Mouse (Mus musculus) spleen, postnatal 4 days (tissue): Measurements from ENCODE around the gene Ap4e1.

ENCODE experiments used
- DNase-seq, 2 experiments: peaks; one replicate each; pipeline ENCODE4 v3.0.0; 2022; ENCODE audit warnings: low spot score in 2 of 2

The Ap4e1 gene

DNA sequence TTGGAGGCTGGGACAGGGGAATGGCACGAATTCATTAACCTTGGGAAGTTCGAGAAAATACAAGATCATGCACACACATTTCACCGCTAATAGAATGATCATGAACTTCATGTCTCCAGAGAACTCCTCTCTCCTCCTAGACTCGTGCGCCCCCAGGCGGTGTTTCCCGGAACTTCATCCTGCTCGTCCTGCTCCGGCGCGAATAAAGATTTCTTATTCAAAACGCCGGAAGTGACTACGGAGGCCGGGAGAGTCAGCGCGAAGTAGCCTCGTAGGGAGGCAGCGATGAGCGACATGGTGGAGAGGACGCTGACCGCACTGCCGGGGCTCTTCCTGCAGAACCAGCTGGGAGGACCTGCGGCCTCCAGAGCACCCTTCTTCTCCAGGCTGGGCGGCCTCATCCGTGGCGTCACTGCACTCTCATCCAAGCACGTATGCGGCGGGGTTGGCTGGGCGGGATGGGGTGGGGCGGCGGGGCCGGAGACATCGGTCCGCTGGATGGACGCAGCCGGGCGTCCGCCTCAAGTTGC lies at the start of gene Ap4e1:
TSS of gene Ap4e1 (plus strand) at position 249 of the 530 bp plus-strand sequence.
- peak; percentile 95 to 100 for DNase-seq

DNA sequence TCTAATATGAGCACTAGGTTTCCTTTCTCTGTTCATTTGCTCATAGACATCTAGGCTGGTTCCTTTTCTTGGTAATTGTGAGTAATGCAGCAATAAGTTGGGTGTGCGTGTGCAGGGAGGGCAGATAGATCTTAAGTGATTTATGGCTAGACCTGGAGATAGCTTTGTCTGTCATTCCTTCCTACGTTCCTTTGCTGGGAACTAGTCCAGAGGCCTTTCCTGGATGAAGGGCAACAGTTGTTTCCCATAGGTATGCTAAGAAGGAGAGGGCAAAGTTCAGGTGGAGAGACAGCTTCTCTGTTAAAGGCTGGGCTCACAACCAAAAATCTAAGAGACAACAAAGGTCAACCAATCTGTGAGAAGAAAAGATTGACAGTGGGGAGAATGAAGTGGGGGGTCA lies 46.8 kb upstream of the Ap4e1 start:
- DNase-seq, result no peak

DNA sequence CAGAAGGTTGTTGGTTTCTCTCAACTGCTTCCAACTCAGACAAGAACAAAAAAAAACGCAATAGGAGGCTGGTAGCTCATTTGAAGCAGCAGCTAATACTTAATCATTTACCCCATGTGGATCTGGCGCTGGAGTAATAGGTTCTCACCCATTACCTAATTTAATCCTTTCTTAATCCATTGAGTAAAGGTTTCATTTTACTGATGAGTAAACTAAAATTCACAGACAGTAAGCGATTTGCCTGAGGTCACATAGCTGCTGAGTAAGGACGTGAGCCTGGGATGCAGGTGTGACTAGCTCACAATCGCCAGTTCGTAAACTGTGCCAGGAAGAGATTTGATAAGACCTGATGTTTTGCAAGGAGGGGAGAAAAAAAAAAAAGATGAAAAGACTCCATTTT lies 31.1 kb upstream of the Ap4e1 start:
- no peak for DNase-seq

DNA sequence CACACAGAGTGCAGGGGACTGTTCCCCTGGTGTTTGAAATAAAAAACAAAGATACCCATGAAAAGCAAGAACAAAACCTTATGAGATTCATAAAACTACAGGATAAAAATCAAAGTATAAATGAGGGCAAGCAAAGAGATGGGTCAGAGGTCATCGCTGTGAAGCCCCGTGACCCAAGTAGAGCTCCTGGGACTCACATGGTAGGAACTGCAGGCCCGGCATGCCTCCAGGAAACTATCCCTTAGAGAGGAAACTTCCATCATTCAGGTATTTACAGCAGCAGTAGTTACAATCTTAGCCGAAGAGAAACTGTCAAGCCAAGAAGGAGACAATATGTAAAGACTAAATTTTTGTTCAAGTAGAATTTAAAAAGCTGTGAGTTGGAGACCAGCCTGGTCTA lies 25.3 kb upstream of the Ap4e1 start:
- no peak for DNase-seq

DNA sequence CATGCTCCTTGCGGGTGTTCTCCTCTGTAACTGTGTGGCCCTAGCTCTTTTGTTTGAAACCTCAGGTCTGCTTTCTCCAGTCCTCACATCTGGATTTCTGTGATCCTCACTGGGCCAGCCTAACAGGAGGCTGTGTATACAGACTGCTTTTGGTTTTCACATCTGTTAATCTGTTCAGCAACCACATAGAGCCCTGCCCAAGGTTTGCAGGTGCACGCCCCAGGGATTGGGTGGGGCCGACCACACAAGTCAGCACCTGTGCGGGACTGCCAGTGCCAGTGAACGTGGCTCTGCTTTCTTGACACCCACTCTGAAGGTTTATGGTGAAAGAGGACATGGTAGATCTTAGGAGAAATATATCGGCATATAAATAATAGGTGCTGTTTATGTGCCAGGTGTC lies 18.6 kb upstream of the Ap4e1 start:
- DNase-seq, result no peak

DNA sequence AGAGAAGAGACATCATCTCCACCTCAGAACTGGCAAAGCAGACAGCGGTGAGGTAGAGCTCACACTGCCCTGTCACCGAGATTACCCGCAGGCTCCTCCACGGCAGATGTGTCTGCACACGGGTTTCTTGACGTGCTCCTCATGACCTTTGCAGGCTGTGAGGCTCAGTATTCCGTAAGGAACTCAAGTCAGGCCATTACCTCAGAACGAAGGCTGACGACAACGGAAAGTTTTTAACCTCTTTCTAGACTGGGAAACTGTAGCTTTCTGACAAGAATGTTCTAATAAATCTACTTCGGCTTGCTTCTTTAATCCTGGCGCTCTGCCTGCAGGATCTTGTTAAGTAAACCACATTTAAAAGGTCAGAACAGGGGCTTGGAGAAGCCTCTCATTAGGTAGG lies 15.8 kb upstream of the Ap4e1 start:
- no peak for DNase-seq

DNA sequence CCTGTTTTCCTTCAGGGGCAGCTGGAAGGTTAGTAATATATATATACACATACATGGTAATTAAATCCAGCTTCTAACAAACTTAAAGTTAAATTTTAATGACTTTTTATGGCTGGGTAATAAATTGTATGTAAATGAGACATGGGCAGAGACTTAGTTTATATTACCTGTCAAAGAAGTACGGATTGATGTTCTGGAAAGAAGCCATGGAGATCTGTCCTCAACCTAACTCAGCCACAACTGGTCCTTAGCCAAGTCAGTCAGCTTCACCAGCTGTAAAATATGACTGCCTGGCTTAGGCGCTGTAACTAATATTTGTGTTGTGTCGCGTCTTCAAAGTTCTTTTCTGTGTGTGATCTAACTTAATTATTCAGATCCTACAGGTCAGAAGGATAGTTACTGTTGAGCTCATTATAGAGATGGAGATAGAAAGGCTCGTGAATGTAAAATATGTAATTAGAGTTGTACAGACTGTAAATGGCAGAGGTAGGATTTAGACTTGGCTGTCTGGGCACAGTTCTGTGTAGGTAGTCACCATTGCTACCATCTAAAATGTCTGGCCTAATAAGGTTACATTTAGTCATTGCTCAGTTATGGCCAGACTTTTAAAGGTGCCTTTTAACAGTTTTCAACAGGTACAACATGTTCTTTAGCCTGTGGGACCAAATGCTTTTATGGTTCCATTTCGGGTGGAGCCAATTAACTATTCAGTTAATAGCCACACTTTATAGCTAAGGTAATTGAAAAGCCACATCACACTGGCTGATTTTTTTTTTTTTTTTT lies 13.9 kb upstream of the Ap4e1 start:
- DNase-seq, result no peak

DNA sequence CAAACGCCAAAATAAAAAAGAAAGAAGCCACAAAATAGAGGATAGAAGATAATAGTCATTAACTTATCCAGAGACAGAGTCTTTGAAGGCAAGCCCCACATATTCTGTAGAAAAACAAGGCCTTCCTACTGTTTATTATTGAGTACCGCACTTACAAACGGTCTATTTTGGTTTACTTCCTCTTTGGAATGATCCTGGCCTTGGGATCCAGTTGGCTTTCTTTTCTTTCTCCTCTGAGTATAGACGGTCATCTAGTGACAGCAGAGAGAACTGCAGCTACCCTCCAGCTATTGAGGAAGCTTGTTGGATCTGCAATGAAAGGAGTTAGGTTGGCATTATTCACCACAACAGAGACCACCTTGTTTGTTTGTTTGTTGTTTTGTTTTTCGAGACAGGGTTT lies 11.8 kb upstream of the Ap4e1 start:
- DNase-seq, result no peak

DNA sequence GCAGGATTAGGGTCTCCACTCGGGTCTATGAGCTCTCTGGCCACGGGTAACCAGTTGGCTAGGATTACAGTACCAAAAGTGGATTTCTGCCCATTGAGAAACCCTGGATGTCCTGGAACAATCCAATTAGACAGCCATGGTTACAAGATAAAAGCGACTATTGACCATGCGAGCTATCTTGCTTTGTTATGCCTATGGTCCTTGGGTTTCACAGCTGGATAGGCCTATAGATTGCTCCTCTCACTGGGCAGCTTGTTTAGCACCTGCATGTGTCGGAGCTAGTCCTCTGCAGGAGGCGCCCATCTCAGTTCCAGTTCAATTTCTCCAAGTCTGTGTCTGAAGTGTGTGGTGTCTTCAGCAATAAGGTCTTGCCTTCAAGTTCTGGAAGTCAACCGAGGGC lies 10.3 kb upstream of the Ap4e1 start:
- DNase-seq, result no peak

DNA sequence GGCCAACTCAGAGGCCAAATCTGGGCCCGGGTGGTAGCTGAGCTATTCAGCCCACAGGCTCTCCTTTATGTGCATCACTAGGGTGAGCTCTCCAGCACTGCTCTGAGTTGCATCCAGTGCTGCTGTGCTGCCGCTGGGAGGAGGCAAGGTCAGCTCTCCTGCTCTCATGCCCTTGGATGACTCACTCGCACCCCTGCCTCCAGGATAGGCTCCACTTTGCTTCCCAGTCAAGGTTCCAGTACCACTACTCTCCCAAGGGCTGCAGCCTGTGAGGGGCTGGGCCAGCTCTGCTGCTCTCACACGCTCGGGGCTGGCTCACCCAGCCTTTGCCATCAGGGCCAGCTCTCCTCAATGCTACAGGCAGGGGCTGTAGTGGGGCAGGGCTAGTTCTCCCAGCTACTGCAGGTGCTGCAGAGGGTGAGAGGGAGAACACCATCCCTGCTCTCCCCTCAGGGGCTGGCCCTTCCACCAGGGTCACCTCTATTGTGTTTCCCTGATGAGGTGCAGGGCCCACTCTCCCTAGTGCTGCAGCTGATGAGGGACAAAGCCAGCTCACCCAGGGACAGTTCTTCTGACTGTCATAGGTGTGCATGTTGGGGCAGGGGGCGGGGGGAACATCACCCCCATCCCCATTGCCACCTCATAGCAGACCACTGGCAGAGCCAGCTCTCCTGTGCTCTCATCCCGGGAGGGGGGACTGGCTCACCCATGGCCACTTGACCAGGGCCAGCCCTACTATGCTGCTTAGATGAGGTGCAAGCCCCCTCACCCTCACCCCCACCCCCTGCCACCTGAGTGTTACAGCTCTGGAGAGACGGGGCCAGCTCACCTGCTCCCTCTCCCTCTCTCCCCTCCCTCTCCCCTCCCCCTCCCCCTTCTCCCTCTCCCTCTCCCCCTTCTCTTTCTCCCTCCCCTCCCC lies 7.9 kb upstream of the Ap4e1 start:
- no peak for DNase-seq

DNA sequence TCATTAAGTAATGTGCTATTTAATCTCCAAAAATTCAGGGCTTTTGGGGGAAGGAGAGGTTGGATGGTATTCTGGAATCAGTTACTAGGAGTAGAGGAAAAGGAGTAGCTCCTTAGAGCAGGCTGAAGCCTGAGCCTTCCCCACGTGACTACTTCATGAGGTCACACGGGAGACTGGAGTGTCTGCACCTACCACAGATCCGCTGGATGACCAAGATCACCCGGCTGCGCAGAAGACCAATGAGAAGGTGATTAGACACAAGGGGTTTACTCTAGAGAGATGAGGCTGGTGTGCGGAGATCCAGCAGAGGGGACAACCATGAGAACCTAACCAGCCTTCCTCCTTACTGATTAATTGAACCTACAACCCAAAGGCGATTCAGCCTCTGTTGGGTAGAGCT lies 4.5 kb upstream of the Ap4e1 start:
- no peak for DNase-seq

DNA sequence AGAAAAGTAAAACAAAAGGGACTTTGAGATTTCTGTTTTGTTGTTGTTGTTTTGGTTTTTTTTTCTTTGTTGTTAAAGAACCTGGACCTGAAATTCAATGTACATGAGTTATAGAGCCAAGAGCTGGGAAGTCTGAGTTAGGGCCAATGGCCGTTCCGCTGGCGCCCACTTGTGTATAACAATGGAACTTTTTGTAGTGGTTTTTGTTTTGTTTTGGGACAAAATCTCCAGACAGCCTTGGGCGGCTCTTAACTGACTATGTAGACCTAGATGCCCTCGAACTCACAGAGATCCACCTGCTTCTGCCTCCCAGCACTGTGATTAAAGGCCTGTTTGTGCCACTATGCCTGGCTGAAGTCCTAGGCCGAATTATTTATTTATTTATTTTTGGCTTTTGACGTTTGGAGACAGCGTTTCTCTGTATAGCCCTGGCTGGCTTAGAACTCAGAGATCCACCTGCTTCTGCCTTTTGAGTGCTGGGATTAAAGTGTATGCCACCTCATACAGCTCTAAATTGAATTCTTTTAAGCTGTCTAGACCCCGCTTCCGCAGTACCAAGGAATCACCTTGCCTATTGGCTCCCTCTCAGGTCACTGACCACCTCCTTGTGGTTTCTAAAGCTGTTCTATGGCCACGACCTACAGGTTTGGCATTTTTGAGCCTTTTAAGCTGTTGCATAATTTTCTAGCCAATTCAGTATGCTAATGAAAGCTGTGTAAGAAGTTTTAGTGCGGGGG lies 1.7 kb upstream of the Ap4e1 start:
- DNase-seq, result peak; percentile 56 to 78

DNA sequence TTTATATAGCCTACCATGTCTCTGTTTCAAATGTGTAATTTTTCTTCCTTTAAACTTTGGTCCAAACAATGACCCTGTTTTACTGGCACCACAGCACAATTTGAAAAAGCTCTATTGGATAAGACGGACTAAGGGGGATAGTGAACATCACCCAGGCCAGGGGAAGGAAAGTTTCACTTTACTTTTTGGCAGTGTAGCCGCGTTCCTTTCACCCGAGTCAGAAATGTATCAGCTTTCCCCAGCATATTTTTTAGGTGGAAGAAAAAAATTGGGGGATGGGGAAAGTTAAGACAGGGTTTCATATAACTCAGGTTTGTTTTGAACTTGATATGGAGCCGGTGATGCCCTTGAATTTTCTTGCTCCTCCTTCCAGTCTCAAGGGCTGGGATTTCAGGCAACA lies 1.0 kb upstream of the Ap4e1 start:
- no peak for DNase-seq

DNA sequence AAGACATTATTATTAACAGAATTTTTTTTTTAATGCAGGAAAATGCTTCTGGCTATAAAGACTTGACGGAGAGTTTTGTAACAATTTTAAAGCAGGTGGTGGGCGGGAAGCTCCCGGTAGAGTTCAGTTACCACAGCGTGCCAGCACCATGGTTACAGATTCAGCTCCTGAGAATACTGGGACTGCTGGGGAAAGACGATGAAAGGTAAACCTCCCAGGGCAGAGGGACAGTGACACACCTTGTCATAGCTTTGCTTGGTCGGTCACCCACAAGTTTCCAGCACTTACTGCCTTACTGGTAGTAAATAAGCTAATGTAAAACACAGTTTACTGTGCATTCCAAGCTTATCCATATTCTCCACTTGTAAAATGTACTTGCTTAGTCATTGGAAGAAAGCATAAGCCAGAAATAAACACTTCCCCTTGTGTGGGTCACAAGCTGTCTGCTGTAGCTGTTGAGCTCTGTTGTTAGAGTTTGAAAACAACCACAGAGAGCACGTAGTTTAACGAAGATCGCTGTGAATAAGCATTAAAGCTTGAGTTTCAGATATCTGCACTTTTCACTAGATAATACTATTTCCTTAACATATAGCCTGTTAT lies 26.6 kb downstream of the Ap4e1 start:
- no peak for DNase-seq

DNA sequence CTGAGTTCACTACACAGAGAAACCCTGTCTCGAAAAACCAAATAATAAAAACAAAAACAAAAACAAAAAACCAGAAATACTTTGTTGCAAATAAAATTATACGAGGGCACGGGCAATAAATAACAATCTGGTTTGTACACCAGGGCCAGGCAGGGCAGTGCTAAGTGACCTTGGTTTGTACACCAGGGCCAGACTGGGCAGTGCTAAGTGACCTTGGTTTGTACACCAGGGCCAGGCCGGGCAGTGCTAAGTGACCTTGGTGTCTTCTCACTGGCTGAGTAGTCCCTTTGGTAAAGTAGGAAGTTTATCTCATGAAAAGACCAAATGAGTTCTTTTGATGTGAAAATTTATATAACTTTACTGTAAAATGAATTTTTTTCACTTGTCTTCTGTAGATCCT lies 28.8 kb downstream of the Ap4e1 start:
- DNase-seq, result no peak

DNA sequence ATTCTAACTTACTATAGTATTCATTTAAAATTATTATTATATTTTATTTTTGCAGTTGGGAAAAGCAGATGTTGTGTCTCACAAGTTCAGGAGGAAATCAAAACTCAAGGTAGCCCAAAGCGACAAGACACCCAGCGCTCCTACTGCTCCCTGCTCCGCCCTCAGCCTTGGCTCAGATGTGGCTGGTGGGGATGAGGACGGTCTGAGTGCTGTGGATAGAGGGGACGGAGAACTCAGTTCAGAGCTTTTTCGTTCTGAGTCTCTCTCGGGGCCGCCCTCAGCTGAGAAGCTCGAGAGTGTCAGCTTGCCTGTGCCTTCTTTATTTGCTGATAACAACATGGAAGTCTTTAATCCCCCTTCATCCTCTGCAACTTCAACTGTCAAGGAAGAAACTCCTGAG lies 53.0 kb downstream of the Ap4e1 start:
- peak in 1 of 2 experiments; percentile 54 for DNase-seq

DNA sequence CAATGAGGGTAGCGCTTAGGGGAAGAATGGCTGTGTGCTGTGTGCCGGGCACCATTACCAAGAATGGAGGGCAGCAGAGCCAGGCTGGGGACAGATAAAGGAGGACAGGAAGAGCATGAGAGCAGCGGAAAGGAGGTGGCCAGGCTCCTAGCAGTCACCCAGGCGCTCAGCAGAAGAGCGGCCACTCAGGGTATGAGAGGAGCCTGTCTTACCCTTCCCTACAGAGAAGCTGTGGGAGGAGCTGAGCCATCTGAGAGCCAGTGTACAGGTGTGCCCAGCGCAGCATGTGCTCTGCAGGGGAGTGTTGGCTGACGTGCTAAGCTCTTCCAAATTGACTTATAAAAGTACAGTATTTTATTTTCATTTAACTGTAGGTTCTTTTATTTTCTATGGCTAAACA lies 60.3 kb downstream of the Ap4e1 start:
- DNase-seq, result peak in 1 of 2 experiments; percentile 55

DNA sequence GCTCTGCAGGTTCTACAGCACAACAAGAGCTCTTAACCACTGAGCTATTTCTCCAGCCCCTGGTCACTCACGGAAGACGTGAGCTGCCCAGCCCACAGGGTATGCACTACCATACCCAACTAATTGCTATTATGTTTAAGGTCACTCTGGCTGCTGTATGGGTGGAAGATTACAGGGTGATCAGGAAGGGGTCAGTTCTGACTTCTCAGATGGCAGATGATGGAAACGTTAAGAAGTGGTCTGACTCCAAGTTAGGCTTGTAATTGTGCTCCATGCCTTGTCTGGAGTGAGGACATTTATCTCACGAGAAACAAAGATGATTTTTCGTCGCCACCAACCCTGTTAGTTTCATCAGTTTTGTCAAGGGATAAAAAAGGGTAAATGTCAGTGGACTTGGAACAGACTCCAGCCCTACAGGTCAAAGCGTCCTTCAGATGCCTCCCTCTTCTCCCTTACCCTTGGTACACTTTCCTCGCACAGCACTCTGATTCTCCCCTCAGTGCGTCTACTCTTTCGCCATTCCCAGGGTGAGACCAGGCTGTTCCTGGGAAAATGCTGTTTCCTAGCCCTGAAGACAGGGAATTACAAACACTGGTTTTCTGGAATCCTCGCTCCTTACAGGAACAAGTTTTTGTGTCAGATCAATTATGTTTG lies 61.4 kb downstream of the Ap4e1 start:
- DNase-seq, result peak in 1 of 2 experiments; percentile 56

DNA sequence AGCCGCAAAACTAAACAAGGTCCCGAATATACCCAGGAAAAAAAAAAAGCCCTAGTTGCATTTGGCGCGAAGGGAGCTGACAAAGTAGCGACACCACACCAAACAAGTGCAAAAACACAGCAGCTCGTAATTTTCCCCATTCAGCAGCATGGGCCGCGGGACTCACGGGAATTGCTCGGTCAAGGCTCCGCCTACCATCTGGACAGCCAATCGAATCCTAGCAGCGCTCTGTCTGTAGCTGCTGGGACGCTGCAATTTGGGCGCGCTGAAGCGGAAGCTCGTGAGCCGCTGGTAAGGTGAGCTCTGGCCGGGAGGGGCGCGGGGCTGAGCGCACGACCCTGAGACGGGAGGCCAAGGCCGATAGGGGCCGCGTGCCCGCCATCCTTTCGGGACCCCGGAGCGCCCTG lies 61.9 kb downstream of the Ap4e1 start, which contains the start of gene Blvra:
TSS of gene Blvra (plus strand) at position 231 of the 407 bp plus-strand sequence.
- DNase-seq, result peak; percentile 87 to 92

DNA sequence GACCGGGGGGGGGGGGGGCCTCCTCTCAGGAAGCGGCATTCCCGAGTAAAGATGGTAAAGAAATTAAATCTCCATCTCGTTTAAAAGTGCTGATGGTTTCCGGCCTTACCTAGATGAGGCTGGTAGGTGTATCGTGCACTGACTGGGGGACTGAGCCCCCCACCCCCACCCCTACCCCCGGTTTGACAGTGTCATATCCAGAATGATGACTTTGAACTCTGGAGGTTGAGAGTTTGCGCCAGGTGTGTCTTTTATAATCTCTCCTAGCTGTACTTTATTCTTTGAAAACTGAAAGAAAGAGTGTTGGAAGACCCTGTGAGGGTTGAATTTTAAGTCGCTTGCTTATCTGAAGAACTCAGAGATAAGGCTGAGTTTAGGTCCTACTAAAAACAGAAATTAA lies 62.4 kb downstream of the Ap4e1 start:
- no peak for DNase-seq

DNA sequence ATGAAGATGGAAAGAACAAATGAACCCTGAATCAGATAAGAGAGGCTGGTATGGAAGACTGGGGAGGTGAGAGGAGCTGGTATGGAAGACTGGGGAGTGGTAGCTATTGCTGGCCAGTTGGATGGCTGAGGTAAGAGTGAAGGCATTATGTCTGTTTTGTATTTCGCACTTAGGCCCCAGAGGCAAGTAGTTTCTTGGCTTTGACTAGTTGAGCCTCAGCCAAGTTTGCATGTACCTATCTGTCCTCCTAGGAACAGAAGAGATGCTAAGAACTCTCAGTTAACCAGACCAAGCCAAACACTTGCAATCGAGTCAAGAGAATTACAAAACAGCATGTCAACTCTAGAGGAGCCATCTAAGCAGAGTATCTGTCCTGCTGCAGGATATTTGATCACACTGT lies 65.6 kb downstream of the Ap4e1 start:
- no peak for DNase-seq
